Mouse (Mus musculus) bone marrow macrophage, adult 2 months (primary cell): Measurements from ENCODE around the gene Tlr9.

Experiments
- CTCF ChIP-seq: IDR thresholded peaks from 2 replicates; pipeline ENCODE4 v1.5.1; 2012; ENCODE audit warnings: low read depth, mild to moderate bottlenecking, low read length, moderate library complexity
- POLR2A ChIP-seq: IDR thresholded peaks from 2 replicates; pipeline ENCODE4 v1.6.1; 2012; ENCODE audit warnings: mild to moderate bottlenecking, low read depth, low read length, borderline replicate concordance

- TF ChIP-seq POLR2A (no peak), CTCF (no peak)
These were observed 45.6 kb upstream of the Tlr9 start for GRCm38 (mm10) chr9:106176769-106177168.
